Mouse (Mus musculus) MEL (cell line): ENCODE results near the gene Bahd1. TPM values are rescaled to one million over a fixed set of nuclear protein-coding genes. Genes with fewer than 3 reads are reported as not detected.

Source experiments
- DNase-seq: peaks from one replicate; pipeline ENCODE4 v3.0.0; 2011; ENCODE audit warnings: low read depth, low spot score
- H3K27ac ChIP-seq: 2 replicates; pipeline ENCODE4 v1.5.1; 2012; ENCODE audit warnings: low read depth, mild to moderate bottlenecking, control low read depth, low read length, moderate library complexity; ENCODE audit not compliant: control insufficient read depth
- H3K27me3 ChIP-seq, 2 experiments: fragments of 150-350 bp in 1 of 2; sonication (generic) in 1 of 2; 2 replicates each; pipeline ENCODE4 v1.6.1; 2012; ENCODE audit warnings: low read length in 2 of 2, mild to moderate bottlenecking in 2 of 2, improper control_type of control experiment in 1 of 2, moderate library complexity in 1 of 2; ENCODE audit not compliant: insufficient read depth in 2 of 2, control insufficient read depth in 1 of 2
- H3K36me3 ChIP-seq, 2 experiments: 2 replicates each; pipeline ENCODE4 v1.6.1; 2012 to 2014; ENCODE audit warnings: low read length in 2 of 2, improper control_type of control experiment in 1 of 2, inconsistent platforms in 1 of 2, mild to moderate bottlenecking in 1 of 2; ENCODE audit not compliant: insufficient read depth in 2 of 2, control insufficient read depth in 1 of 2
- H3K4me1 ChIP-seq, 2 experiments: fragments of 150-350 bp in 1 of 2; sonication (generic) in 1 of 2; 2 replicates each; pipeline ENCODE4 v1.6.1; 2012; ENCODE audit warnings: low read length in 2 of 2, improper control_type of control experiment in 1 of 2, mild to moderate bottlenecking in 1 of 2; ENCODE audit not compliant: insufficient read depth in 2 of 2, control insufficient read depth in 1 of 2
- H3K4me3 ChIP-seq, 2 experiments: fragments of 150-350 bp in 1 of 2; sonication (generic) in 1 of 2; 2 replicates each; pipeline ENCODE4 v1.5.1; 2012; ENCODE audit warnings: low read depth in 2 of 2, low read length in 2 of 2, mild to moderate bottlenecking in 2 of 2, moderate library complexity in 2 of 2, control low read depth in 1 of 2, improper control_type of control experiment in 1 of 2; ENCODE audit not compliant: control insufficient read depth in 1 of 2, insufficient read depth in 1 of 2
- H3K79me2 ChIP-seq: 2 replicates; pipeline ENCODE4 v1.6.1; 2012; ENCODE audit warnings: mild to moderate bottlenecking, low read length, moderate library complexity; ENCODE audit not compliant: control insufficient read depth, poor library complexity, insufficient read depth
- H3K9ac ChIP-seq: 2 replicates; pipeline ENCODE4 v1.6.1; 2012; ENCODE audit warnings: low read depth, mild to moderate bottlenecking, control low read depth, low read length, moderate library complexity; ENCODE audit not compliant: control insufficient read depth, poor library complexity, severe bottlenecking
- H3K9me3 ChIP-seq: fragments of 150-350 bp; sonication (generic); replicated peaks from 2 replicates; pipeline ENCODE4 v1.6.1; 2012; ENCODE audit warnings: mild to moderate bottlenecking, low read length, improper control_type of control experiment, moderate library complexity; ENCODE audit not compliant: insufficient read depth
- BHLHE40 ChIP-seq: IDR thresholded peaks from 2 replicates; pipeline ENCODE4 v1.6.1; 2012; ENCODE audit warnings: low read depth, mild to moderate bottlenecking, inconsistent platforms, low read length, improper control_type of control experiment, borderline replicate concordance
- CHD2 ChIP-seq: IDR thresholded peaks from 2 replicates; pipeline ENCODE4 v1.6.1; 2011; ENCODE audit warnings: low read length, improper control_type of control experiment
- E2F4 ChIP-seq: IDR thresholded peaks from 2 replicates; pipeline ENCODE4 v1.6.1; 2011; ENCODE audit warnings: low read depth, low read length, improper control_type of control experiment, borderline replicate concordance
- EP300 ChIP-seq, 2 experiments: IDR thresholded peaks; 2 replicates each; pipeline ENCODE4 v1.6.1; 2011; ENCODE audit warnings: improper control_type of control experiment in 2 of 2, low read length in 2 of 2, low read depth in 1 of 2, mild to moderate bottlenecking in 1 of 2
- ETS1 ChIP-seq: IDR thresholded peaks from 2 replicates; pipeline ENCODE4 v1.6.1; 2012; ENCODE audit warnings: low read depth, mild to moderate bottlenecking, inconsistent platforms, low read length, improper control_type of control experiment, moderate library complexity
- GABPA ChIP-seq: IDR thresholded peaks from 2 replicates; pipeline ENCODE4 v1.6.1; 2012; ENCODE audit warnings: low read depth, mild to moderate bottlenecking, inconsistent platforms, low read length, improper control_type of control experiment, moderate library complexity
- GATA1 ChIP-seq: IDR thresholded peaks from 2 replicates; pipeline ENCODE4 v1.6.1; 2011; ENCODE audit warnings: low read depth, low read length, improper control_type of control experiment
- KAT2A ChIP-seq: conservative IDR thresholded peaks from 2 replicates; pipeline ENCODE4 v1.6.1; 2012; ENCODE audit warnings: low read depth, low read length, improper control_type of control experiment, inconsistent platforms
- MAFK ChIP-seq: IDR thresholded peaks from 2 replicates; pipeline ENCODE4 v1.6.1; 2011; ENCODE audit warnings: low read depth, mild to moderate bottlenecking, low read length, improper control_type of control experiment, borderline replicate concordance
- MAZ ChIP-seq: IDR thresholded peaks from 2 replicates; pipeline ENCODE4 v1.6.1; 2012; ENCODE audit warnings: low read depth, mild to moderate bottlenecking, inconsistent platforms, low read length, improper control_type of control experiment
- MXI1 ChIP-seq: IDR thresholded peaks from 2 replicates; pipeline ENCODE4 v1.6.1; 2011; ENCODE audit warnings: mild to moderate bottlenecking, low read depth, low read length, improper control_type of control experiment
- POLR2AphosphoS2 ChIP-seq: IDR thresholded peaks from 2 replicates; pipeline ENCODE4 v1.6.1; 2011; ENCODE audit warnings: low read length, improper control_type of control experiment
- POLR2AphosphoS5 ChIP-seq: IDR thresholded peaks from 2 replicates; pipeline ENCODE4 v1.6.1; 2012; ENCODE audit warnings: low read depth, borderline replicate concordance, mild to moderate bottlenecking, inconsistent platforms, low read length, moderate library complexity, mixed read lengths
- RAD21 ChIP-seq: IDR thresholded peaks from 2 replicates; pipeline ENCODE4 v1.6.1; 2011; ENCODE audit warnings: mild to moderate bottlenecking, low read depth, low read length, improper control_type of control experiment
- RCOR1 ChIP-seq: IDR thresholded peaks from 2 replicates; pipeline ENCODE4 v1.6.1; 2012; ENCODE audit warnings: low read depth, mild to moderate bottlenecking, inconsistent platforms, low read length, improper control_type of control experiment
- TAL1 ChIP-seq: IDR thresholded peaks from 2 replicates; pipeline ENCODE4 v1.6.1; 2012; ENCODE audit warnings: mild to moderate bottlenecking, inconsistent platforms, low read length, moderate library complexity, mixed read lengths
- TBP ChIP-seq: IDR thresholded peaks from 2 replicates; pipeline ENCODE4 v1.8.0; 2011; ENCODE audit warnings: low read depth, low read length, improper control_type of control experiment
- TCF12 ChIP-seq: IDR thresholded peaks from 2 replicates; pipeline ENCODE4 v1.6.1; 2014; ENCODE audit warnings: low read depth, mild to moderate bottlenecking, inconsistent platforms, low read length, improper control_type of control experiment, moderate library complexity
- UBTF ChIP-seq: IDR thresholded peaks from 2 replicates; pipeline ENCODE4 v1.6.1; 2012; ENCODE audit warnings: low read depth, mild to moderate bottlenecking, inconsistent platforms, low read length, improper control_type of control experiment, moderate library complexity, borderline replicate concordance; ENCODE audit not compliant: insufficient read depth
- USF1 ChIP-seq: IDR thresholded peaks from 2 replicates; pipeline ENCODE4 v1.6.1; 2014; ENCODE audit warnings: low read depth, mild to moderate bottlenecking, inconsistent platforms, low read length, improper control_type of control experiment, moderate library complexity
- USF2 ChIP-seq, 2 experiments: IDR thresholded peaks; 2 replicates each; pipeline ENCODE4 v1.6.1; 2011 to 2012; ENCODE audit warnings: improper control_type of control experiment in 2 of 2, low read length in 2 of 2, borderline replicate concordance in 1 of 2, inconsistent platforms in 1 of 2, low read depth in 1 of 2, mild to moderate bottlenecking in 1 of 2; ENCODE audit not compliant: insufficient read depth in 1 of 2
- ZC3H11A ChIP-seq: IDR thresholded peaks from 2 replicates; pipeline ENCODE4 v1.6.1; 2012; ENCODE audit warnings: low read depth, mild to moderate bottlenecking, inconsistent platforms, low read length, improper control_type of control experiment
- polyA plus RNA-seq, 2 experiments: library from polyadenylated mRNA; stranded (reverse) in 1 of 2; unstranded in 1 of 2; fragments of >175 nt in 1 of 2; fragments of >200 nt in 1 of 2; gene quantifications; 2 replicates each; pipeline versions ENCODE4 v1.2.1 to v1.2.4; 2012; ENCODE audit warnings: low replicate concordance in 2 of 2, low read depth in 1 of 2; ENCODE audit not compliant: insufficient read length in 2 of 2, insufficient read depth in 1 of 2, missing spikeins in 1 of 2
- total RNA-seq: library from RNA; depleted of rRNA; stranded (reverse); fragments of 300-350 nt; gene quantifications from 2 replicates; pipeline ENCODE4 v1.2.3, GENCODE M21; 2012

Gene Bahd1
- total and polyA plus RNA-seq, 3 experiments: 8.0 to 24.7 TPM; not detected in 1

DNA sequence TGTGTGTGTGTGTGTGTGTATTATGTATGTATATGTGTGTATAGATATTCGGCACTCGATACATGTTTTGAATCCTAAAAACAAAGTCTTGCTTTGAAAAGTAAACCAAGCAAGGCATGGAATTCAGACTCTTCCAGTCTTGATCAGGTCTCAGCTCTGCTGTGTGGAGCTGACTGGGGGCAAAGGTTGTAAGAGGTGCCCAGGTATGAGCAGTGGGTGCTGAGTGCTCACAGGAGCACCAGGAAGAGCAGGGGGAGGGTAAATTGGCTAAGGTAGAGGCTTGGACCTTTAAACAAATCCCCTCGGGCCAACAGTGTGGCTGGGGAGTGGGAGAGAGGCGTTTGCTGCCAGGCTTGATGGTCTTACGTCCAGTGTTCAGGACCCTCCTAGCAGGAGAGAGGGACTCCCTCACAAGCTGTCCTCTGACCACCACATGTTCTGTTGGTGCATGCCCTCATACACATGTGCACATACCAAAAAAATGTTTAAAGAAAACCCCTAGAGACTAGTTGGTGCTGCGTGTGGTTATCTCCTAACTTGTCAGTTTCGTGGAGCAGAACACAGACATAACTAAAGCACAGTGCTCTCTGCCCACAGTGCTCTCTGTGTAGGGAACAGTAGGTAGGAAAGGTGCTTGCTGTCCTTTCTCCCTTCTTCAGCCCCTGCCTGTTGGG, 10.6 kb downstream of the Bahd1 start:
- H3K4me3 ChIP-seq: no peak overlapping the region
- no peaks in the 10 kb centered on the region for H3K27me3 ChIP-seq
- H3K27ac ChIP-seq: no peak overlapping the region
- no peaks in the 10 kb centered on the region for H3K9me3 ChIP-seq
- H3K9ac ChIP-seq: no peak overlapping the region
- no peak for TF ChIP-seq ZC3H11A
- no peak for TF ChIP-seq RAD21
- no peak for TF ChIP-seq MAFK
- no peak for TF ChIP-seq TBP
- H3K4me1 ChIP-seq: peaks cover 0 to 5% of the 10 kb centered on the region in 2 experiments; a peak in 3 of 4 replicates
- H3K79me2 ChIP-seq: peaks cover 41% of the 10 kb centered on the region
- DNase-seq: no peak
- H3K36me3 ChIP-seq: peaks cover 0 to 3% of the 10 kb centered on the region in 2 experiments; a peak in 2 of 4 replicates

GRCm38 (mm10) chr2:118912706-118913105, 12.5 kb downstream of the Bahd1 start:
- no peak overlapping the region for H3K4me3 ChIP-seq
- H3K4me1 ChIP-seq: no peaks in the 10 kb centered on the region
- H3K27me3 ChIP-seq: no peaks in the 10 kb centered on the region
- peaks cover 25% of the 10 kb centered on the region for H3K79me2 ChIP-seq
- TF ChIP-seq MXI1 (no peak), MAZ (no peak), UBTF (no peak), CHD2 (no peak), POLR2AphosphoS5 (no peak), E2F4 (no peak), RCOR1 (no peak), TCF12 (no peak), USF2 (IDR thresholded peaks at IDR 0.05; ENCODE audit: borderline replicate concordance in 1 of 2, insufficient read depth in 1 of 2, low read depth in 1 of 2, low read length in 2 of 2) (no peak), MAFK (no peak), KAT2A (no peak), GATA1 (no peak), ETS1 (no peak), USF1 (no peak), EP300 (IDR thresholded peaks at IDR 0.05; ENCODE audit: low read depth in 1 of 2, low read length in 2 of 2) (no peak), BHLHE40 (no peak), TAL1 (no peak), GABPA (no peak), RAD21 (no peak), POLR2AphosphoS2 (no peak)
- no peak for DNase-seq
- no peak overlapping the region for H3K9ac ChIP-seq
- H3K27ac ChIP-seq: no peak overlapping the region
- no peaks in the 10 kb centered on the region for H3K36me3 ChIP-seq
- no peaks in the 10 kb centered on the region for H3K9me3 ChIP-seq
